Mouse (Mus musculus): Measurements from ENCODE around the gene Ubr3. TPM values are rescaled to one million over a fixed set of nuclear protein-coding genes. Genes with fewer than 3 reads are reported as not detected.
"Not testable (repeated sequence)": the region's sequence is repeated elsewhere in the genome, so short reads cannot be mapped to it uniquely, and the experiment has no call there.

Ubr3 gene
- total RNA-seq, 2 experiments from 2014 or later, result 193 to 217 TPM

DNA sequence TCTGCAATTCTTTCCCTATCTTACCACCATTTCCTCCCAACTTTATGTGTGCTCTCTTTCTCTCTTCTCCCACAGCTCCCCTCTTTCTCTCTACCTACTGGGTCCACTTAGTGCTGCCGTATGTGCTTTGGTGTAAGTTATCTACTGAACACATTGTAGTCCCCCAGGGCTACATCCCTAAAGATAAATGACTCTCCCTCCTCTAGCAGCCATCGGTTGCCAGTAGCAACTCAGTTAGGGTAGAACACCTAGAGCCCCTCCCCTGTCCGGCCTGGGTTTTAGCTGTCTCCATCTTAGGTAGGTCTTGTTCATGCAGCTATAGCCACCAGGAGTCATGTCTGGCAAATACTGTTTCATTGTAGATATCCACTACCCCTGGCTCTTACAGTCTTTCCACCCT, 27.9 kb downstream of the Ubr3 start:
- DNase-seq, result no peak
- intact Hi-C loops (cut with DNase I), result no loop called here
- H3K27ac ChIP-seq, result no peak overlapping the region
- no peak for TF ChIP-seq CTCF (IDR thresholded peaks at IDR 0.05)
- H3K4me3 ChIP-seq, result no peak overlapping the region

DNA sequence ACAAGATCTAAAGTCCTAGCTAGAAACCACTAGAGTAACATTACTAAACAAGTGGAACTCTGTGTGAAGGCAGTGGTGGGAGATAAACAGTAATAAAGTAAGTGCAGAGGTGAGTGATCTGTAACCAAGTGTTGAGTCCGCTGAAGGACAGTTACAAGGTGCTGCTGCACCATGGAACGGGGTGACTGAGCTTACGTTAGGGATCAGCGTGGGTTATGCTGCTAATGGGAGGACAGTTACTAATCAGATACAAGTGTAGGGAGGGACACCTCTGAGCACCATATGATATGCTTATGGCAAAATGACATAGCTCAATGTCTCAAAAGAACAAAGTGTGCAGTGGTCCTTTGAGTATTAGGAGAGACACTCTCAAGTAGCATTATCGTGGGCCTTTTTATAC, 39.3 kb downstream of the Ubr3 start:
- no peak for DNase-seq
- no peak overlapping the region for H3K4me3 ChIP-seq
- intact Hi-C loops (cut with DNase I), result no loop called here
- no peak overlapping the region for H3K27ac ChIP-seq
- TF ChIP-seq CTCF (IDR thresholded peaks at IDR 0.05), result no peak

DNA sequence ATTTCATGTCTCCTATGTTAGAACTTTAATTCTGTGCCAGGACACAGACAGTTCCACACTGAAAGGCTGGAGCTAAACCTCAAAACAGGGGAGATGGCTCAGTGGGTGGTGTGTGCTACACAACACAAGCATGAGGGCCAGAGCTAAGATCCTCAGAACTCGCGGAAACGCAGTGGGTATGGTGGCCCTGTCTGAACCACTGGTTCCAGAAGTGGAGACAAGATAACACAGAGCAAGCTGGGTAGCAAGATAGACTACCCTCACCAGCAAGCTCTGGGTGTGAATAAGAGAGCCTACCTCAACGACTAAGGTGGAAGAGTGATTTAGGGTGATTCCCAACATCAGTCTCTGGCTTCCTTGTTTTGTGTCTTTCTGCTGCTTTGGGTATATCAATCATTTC, 42.2 kb downstream of the Ubr3 start:
- intact Hi-C loops (cut with DNase I), result no loop called here
- H3K27ac ChIP-seq, result no peak overlapping the region
- no peak for TF ChIP-seq CTCF (IDR thresholded peaks at IDR 0.05)
- DNase-seq, result no peak
- H3K4me3 ChIP-seq, result no peak overlapping the region

DNA sequence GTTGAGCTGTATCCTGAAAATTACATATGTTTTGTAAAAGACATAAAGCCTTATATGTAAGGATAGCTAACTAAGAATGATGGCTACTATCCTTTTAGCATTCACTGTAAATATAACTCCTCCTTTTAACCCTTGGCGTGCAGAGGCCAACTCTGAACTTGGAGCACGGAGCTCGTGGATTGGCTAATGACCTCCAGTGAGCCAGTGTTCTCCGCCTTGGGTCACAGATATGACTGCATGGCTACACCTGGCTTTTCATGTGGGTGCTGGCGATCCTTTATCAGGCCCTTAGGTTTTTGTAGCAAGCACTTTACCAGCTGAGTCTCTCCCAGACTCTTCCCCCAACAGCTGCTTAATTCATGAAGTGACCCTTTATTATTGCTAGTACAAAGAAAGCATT, 42.6 kb downstream of the Ubr3 start:
- no peak for TF ChIP-seq CTCF (IDR thresholded peaks at IDR 0.05)
- H3K27ac ChIP-seq, result no peak overlapping the region
- DNase-seq, result no peak
- intact Hi-C loops (cut with DNase I), result no loop called here
- H3K4me3 ChIP-seq, result no peak overlapping the region

DNA sequence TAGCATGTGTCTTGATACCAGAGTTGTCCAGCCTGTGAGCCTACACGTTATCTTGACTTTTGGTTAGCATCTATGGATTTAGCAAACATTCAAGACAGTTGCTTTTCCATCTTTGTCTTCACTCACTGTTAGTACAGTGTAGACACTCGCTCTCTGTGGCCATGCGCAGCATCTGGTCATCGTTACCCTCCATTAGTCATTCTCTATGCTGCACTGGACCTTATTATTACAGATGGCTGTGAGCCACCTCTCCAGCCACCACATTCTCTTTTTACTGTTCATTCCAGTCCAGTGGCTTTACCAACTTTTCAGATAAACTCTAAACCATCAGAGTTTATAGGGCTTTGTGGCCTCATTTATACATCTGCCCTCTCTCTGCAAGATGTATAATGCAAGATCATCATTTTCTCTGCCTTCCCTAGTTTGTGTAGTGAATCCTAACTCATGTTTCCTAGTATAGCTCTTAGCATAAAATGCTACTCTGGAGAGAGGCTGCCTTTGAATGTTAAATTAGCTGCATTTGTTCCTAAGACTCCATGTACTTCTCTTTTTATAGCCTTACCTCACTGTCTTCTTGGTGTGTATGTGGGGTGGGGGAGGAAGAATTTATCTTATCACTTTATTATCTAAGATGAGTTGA, 44.5 kb downstream of the Ubr3 start:
- TF ChIP-seq CTCF (IDR thresholded peaks at IDR 0.05), result no peak
- DNase-seq, result no peak
- Histone ChIP-seq H3K27ac (no peak overlapping the region), H3K4me3 (no peak overlapping the region)
- intact Hi-C loops (cut with DNase I), result no loop called here

DNA sequence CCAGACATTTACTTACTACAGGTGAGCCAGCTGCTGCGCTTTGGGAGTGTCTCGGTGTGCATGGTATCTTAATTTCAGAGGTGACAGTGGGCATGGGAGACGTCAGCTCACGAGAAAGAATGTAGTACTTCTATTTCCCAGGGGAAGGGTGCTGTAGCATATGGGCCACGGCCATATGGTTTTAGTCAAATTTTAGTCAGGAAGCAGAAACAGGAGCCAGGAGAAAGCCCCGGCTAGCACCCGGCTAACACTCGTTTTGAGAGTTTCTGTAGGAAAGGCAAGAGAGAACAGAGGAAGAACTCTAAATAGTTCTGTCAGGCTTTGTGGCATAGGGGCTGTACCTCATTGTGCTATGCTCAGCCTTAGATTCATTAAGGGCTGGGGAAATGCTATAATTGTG, 55.8 kb downstream of the Ubr3 start:
- intact Hi-C loops (cut with DNase I), result no loop called here
- no peak overlapping the region for H3K27ac ChIP-seq
- H3K4me3 ChIP-seq, result no peak overlapping the region
- TF ChIP-seq CTCF (IDR thresholded peaks at IDR 0.05), result no peak
- no peak for DNase-seq

DNA sequence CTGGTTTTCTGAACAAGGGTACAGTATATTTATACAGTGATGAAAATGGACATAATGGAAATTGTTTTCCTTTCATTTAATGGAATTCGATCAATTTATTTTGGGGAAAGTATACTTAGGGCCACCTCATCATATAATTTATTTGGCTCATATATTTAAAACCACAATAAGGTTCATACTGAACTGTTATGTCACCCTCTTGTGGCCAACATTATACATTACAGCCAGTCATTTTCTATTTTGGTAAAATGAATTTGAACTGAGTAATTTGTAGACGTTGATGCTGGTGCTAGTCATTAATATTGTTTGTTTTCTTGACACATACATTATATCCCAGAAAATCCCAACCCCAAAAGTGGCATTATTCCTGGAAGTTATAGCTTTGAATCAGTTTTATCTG, 58.6 kb downstream of the Ubr3 start:
- peak; percentile 72 for TF ChIP-seq CTCF (IDR thresholded peaks at IDR 0.05)
- intact Hi-C loops (cut with DNase I), result no loop called here
- Histone ChIP-seq H3K27ac (no peak overlapping the region), H3K4me3 (no peak overlapping the region)
- DNase-seq, result no peak

DNA sequence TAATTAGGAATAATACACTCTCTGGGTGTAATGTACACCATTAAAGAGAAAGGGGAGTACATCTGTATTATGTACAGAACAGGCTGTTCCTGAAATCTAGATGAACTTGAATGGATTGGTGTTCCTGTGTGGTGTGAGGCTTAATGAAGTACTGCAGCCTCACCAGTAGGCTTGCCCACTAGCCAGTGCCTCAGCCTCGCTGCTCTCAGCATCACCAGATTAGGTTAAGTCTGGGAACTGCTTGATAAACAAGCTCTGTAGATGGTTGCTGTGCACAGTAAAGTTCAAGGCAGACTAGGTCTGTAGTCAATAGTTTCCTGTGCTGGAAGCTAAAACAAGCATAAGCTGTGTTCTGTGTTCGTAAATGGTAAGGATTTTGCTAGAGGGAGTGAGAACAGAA, 60.6 kb downstream of the Ubr3 start:
- no peak overlapping the region for H3K27ac ChIP-seq
- intact Hi-C loops (cut with DNase I), result no loop called here
- DNase-seq, result no peak
- no peak for TF ChIP-seq CTCF (IDR thresholded peaks at IDR 0.05)
- no peak overlapping the region for H3K4me3 ChIP-seq

DNA sequence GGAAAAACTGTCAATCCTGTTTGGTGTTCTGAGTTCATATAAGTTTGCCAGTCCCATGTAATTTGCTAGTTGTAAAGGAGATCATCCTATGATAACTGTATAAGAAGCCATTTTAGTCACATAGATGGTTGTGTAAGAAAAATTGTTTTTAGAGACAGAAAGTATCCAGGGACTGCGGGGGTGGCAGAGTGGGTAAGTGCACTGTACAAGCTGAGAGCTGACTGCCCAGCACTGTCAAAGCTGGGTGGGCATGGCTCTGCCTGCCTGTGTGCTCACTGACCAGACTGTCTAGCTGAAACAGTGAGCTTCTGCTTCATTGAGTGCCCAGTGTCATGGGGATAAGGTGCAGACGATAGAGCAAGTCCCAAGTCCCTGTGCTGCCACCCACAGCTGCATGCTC, 77.8 kb downstream of the Ubr3 start:
- no peak overlapping the region for H3K4me3 ChIP-seq
- H3K27ac ChIP-seq, result no peak overlapping the region
- no peak for TF ChIP-seq CTCF (IDR thresholded peaks at IDR 0.05)
- intact Hi-C loops (cut with DNase I), result no loop called here
- no peak for DNase-seq

DNA sequence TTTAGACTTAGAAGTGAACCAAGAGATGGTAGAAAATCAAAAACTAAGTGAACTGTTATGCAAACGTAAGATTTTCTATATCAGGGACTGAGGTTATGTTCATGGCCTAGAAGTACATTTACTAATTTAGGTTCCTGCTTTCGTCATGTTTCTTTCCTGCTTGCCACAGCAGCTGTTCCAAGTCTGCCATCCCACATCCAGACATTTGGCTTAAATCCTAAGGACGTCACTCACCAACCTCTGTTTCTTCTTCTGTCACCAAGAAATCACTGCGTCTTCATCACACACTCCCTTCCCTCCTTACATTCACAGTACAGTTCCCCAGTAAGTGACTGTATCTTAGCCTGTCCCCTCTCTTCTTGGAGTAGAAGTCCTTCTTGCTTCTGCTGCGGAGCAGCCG, 92.2 kb downstream of the Ubr3 start:
- intact Hi-C loops (cut with DNase I), result no loop called here
- Histone ChIP-seq H3K27ac (no peak overlapping the region), H3K4me3 (no peak overlapping the region)
- DNase-seq, result no peak
- no peak for TF ChIP-seq CTCF (IDR thresholded peaks at IDR 0.05)

DNA sequence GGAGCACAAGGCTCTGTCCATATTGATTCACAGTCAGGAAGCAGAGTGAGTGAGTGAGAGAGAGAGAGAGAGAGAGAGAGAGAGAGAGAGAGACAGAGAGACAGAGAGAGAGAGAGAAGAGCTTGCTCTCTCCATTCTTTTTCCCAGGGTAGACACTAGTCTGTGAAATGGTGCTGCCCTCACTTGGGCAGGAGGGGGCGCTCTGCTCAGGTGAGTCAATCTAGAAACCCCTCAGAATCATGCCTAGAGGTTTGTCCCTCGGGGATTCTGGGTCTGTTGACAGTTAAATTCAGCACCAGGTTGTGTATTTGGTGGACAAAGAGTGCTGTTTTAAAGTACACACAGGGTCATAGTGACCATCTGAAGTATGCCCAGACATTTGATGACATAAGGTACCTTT, 93.6 kb downstream of the Ubr3 start:
- intact Hi-C loops (cut with DNase I), result no loop called here
- no peak overlapping the region for H3K4me3 ChIP-seq
- no peak for DNase-seq
- H3K27ac ChIP-seq, result no peak overlapping the region
- 0 out of 2 replicates have a peak, but pooled peaks have one; percentile 11 for TF ChIP-seq CTCF (IDR thresholded peaks at IDR 0.05)

DNA sequence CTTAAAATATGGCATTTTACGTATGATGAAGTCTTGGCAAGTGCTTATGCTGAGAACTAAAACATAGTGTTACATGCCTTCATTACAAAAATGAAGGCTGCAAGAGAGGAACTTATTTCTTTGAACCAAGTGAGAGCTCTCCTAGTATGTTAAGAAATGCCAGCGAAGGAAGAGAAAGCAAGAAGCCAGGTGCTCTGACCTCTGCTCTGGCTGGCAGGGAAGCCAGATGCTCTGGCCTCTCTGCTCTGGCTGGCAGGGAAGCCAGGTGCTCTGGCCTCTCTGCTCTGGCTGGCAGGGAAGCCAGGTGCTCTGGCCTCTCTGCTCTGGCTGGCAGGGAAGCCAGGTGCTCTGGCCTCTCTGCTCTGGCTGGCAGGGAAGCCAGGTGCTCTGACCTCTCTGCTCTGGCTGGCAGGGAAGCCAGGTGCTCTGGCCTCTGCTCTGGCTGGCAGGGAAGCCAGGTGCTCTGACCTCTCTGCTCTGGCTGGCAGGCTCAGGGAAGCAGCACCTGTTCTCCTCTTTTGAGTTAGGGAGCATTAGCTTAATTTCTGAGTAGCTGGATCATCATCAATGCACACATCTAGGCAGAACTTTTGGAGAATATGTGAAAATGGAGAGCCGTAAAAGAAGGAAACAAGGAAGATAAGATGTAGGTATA, 97.2 kb downstream of the Ubr3 start:
- peak; percentile 59 for DNase-seq
- H3K4me3 ChIP-seq; H3K27ac ChIP-seq; intact Hi-C loops (cut with DNase I): not testable (repeated sequence)

DNA sequence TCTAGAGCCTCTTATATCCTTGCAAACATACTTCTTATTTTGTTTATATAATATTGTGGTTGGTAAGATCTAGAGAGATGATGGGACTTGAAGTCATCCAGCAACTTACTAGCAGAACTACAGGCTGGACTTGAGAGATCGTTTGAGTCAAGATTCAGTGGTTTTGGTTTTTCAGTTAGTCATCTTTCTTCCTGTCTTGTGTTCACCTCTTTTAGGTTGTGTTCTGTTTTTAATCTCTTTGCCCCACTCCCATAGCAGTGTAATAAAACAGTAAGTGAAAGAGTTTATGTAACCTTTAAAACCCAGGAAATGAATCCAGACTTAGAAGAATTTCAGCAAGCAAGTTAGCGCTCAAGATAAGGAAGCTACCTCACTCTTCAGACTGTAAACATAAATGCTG, 97.7 kb downstream of the Ubr3 start:
- no peak for TF ChIP-seq CTCF (IDR thresholded peaks at IDR 0.05)
- DNase-seq, result no peak
- intact Hi-C loops (cut with DNase I), result no loop called here
- H3K27ac ChIP-seq, result no peak overlapping the region
- no peak overlapping the region for H3K4me3 ChIP-seq

DNA sequence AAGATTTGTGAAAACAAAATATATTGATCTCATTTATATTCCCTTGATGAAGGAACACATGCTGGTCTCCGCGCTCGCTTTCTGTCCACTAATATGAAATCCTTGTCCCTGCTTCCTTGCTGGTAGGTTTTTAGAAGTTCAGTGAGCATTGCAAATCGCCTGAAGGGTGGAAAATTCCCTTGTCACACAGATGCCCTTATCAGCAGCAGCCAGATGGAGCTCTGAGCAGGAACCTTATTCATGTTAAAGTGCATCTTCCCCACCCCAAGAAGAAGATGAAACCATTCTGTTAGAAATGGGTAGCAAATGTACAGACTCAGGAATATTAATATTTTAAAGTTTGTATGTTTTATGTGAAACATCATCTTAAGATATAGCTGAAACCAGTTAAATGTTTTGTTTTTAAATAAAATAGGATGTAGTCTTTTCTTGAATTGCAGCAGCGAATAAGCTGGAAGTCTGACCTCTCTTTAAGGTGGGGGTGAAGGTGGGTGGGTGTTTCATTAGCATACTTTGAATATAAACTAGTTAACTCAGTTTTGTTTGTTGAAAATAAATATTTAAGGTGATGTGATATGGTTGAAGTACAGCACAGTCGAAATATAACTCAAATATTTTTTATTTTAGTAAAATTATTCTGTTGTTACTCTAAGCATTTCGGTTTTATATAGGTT, 102.2 kb downstream of the Ubr3 start:
- H3K27ac ChIP-seq, result no peak overlapping the region
- no peak for TF ChIP-seq CTCF (IDR thresholded peaks at IDR 0.05)
- intact Hi-C loops (cut with DNase I), result no loop called here

More for the DNA sequence above, 102.2 kb downstream of the Ubr3 start:
- no peak overlapping the region for H3K4me3 ChIP-seq
- DNase-seq, result no peak
